Mouse (Mus musculus) frontal cortex, postnatal 25 days (tissue): ENCODE results near the gene Inha.
A peak's percentile ranks its signal among the peaks of the same experiment; 100 is the strongest.

ENCODE experiments used
- DNase-seq, 2 experiments: peaks; one replicate each; pipeline ENCODE4 v3.0.0; 2022; ENCODE audit warnings: low spot score in 2 of 2

The Inha gene

GRCm38 (mm10) chr1:75490785-75491551, 15.9 kb upstream of the Inha start:
- no peak for DNase-seq

- no peak for DNase-seq
Measured at GRCm38 (mm10) chr1:75492579-75493170, 14.2 kb upstream of the Inha start.

GRCm38 (mm10) chr1:75494878-75495548, 11.9 kb upstream of the Inha start:
- no peak for DNase-seq

GRCm38 (mm10) chr1:75498897-75499296, 8.0 kb upstream of the Inha start:
- no peak for DNase-seq

GRCm38 (mm10) chr1:75499441-75499840, 7.4 kb upstream of the Inha start:
- DNase-seq: no peak

GRCm38 (mm10) chr1:75501905-75502304, 5.0 kb upstream of the Inha start:
- DNase-seq: no peak

GRCm38 (mm10) chr1:75502945-75503650, 3.8 kb upstream of the Inha start:
- DNase-seq: no peak

GRCm38 (mm10) chr1:75503651-75503980, 3.3 kb upstream of the Inha start:
- no peak for DNase-seq

GRCm38 (mm10) chr1:75504256-75505045, 2.4 kb upstream of the Inha start:
- no peak for DNase-seq

GRCm38 (mm10) chr1:75505159-75505955, 1.5 kb upstream of the Inha start:
- peak; percentile 66 to 69 for DNase-seq

- no peak for DNase-seq
Measured at GRCm38 (mm10) chr1:75505956-75506831, 683 bp upstream of the Inha start, which contains the start of gene Obsl1. Gene Obsl1, minus strand, starts transcription at chr1:75506452.

- DNase-seq: no peak
Measured at GRCm38 (mm10) chr1:75509586-75509985, 2.7 kb downstream of the Inha start.

GRCm38 (mm10) chr1:75510154-75510553, 3.3 kb downstream of the Inha start:
- DNase-seq: no peak

GRCm38 (mm10) chr1:75511437-75512210, 4.7 kb downstream of the Inha start:
- no peak for DNase-seq

- no peak for DNase-seq
Measured at GRCm38 (mm10) chr1:75512550-75512949, 5.7 kb downstream of the Inha start.

GRCm38 (mm10) chr1:75516703-75517380, 10.0 kb downstream of the Inha start:
- no peak for DNase-seq

- DNase-seq: no peak
Measured at GRCm38 (mm10) chr1:75517984-75518383, 11.1 kb downstream of the Inha start.

GRCm38 (mm10) chr1:75518427-75518826, 11.6 kb downstream of the Inha start:
- DNase-seq: no peak
